Mouse (Mus musculus): ENCODE measurements at regions not wholly inside any gene's neighbourhood (a gene's known extent, or its start where the extent isn't known, plus 50 kb on each side); places are given as distances from the start of the nearest gene placed in this dataset.

- TF ChIP-seq POLR2A (IDR thresholded peaks at IDR 0.05; ENCODE audit: insufficient read depth, low read length) (no peak), EP300 (IDR thresholded peaks at IDR 0.05; ENCODE audit: insufficient read depth, low read depth, low read length) (no peak)
These were observed 346.4 kb upstream of the Lrrc3b start for GRCm38 (mm10) chr14:15785230-15785629.
